Mouse (Mus musculus) liver, adult 2 months (tissue): ENCODE measurements around the gene Dnmbp.

Source experiments
- CTCF ChIP-seq: fragments of 200-500 bp; IDR thresholded peaks from 2 replicates; pipeline ENCODE4 v1.5.1; 2011; ENCODE audit warnings: low read depth, low read length, control low read depth
- POLR2A ChIP-seq: fragments of 200-500 bp; IDR thresholded peaks from 2 replicates; pipeline ENCODE4 v1.6.1; 2011; ENCODE audit warnings: low read length, control low read depth; ENCODE audit not compliant: insufficient read depth; ENCODE audit errors: extremely low read depth

GRCm38 (mm10) chr19:43886371-43887099 lies 53.5 kb downstream of the Dnmbp start:
- TF ChIP-seq POLR2A (no peak), CTCF (no peak)
